Mouse (Mus musculus) gastrocnemius, adult 18-20 months (tissue): ENCODE data around the gene Rmi1. TPM values are rescaled to one million over a fixed set of nuclear protein-coding genes. Genes with fewer than 3 reads are reported as not detected.
"Not testable (repeated sequence)": the region's sequence is repeated elsewhere in the genome, so short reads cannot be mapped to it uniquely, and the experiment has no call there.

ENCODE experiments used
- DNase-seq: peaks from one replicate; pipeline ENCODE4 v3.0.0; 2021; ENCODE audit warnings: low spot score
- long read RNA-seq, 2 experiments: library from polyadenylated mRNA; stranded (forward); transcript quantifications; one replicate each; pipeline ENCODE4 v2.0.0; 2021
- total RNA-seq, 2 experiments: library from RNA; stranded (reverse); gene quantifications; 2 replicates each; pipeline ENCODE4 v1.2.3; 2021

The Rmi1 gene
- 1 to 10 TPM; 5.3 to 6.7 TPM for total RNA-seq
- long read RNA-seq, experiment 1, partial matches to known transcripts, result 0 of 7 reads
- long read RNA-seq, experiment 1, other reads (novel, unspliced or antisense), result 6 of 7 reads
- long read RNA-seq, experiment 2, partial matches to known transcripts, result 1 of 12 reads
- long read RNA-seq, experiment 2, other reads (novel, unspliced or antisense), result 6 of 12 reads

DNA sequence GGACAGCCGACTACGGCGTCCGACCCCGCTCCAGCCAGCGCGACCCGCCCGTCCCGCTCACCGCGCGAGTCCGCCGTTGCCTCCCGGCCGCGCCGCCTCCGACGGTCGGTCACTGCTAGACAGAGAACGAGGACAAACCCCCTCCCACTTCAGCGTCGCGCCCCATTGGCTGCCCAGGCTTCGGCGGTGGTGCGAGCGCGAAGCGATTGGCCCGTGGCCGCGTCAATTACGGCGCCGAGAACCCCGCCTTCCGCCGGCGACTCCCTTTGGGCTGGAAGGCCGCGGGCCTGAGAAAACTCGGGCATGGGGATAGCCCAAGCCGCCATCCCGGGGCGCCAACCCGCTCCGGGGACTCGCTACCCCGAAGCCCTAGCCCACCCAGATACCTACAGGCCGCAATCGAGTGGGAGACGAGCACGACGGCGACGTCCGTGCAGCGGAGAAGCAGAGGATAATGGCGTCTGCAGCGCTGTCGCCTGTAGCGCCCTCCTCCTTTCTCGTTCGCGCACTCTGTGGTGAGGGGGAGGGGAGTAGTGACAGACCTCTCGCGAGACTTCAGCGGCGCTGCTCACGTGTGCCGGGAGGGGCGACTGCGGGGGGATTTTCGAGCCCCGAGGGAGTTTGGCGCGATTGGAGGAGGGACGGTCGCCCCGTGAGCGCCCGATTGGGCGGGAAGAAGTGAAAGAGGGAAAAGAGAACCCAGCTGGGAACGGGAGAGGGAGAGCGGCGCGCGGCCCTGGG, at the start of gene Rmi1:
TSS of gene Rmi1 (plus strand) at position 246 of the 741 bp plus-strand sequence.
- DNase-seq, result peak; percentile 98

DNA sequence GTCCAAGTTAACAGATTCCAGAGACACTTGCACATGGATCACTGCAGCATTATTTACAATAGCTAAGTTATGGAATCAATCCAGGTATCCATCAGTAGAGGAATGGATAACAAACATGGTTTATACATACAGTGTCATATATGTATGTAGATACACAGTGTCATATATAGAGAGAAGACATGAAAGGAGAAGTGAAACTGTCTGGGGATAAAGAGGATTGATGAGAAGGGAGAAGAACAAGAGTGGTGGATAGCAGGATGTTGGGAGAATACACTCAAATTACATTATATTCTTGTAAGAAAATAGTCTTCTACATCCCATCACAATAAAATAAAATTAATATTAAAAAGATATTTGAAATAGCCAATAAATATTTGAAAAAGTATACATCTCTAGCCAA, 49.1 kb upstream of the Rmi1 start:
- no peak for DNase-seq

DNA sequence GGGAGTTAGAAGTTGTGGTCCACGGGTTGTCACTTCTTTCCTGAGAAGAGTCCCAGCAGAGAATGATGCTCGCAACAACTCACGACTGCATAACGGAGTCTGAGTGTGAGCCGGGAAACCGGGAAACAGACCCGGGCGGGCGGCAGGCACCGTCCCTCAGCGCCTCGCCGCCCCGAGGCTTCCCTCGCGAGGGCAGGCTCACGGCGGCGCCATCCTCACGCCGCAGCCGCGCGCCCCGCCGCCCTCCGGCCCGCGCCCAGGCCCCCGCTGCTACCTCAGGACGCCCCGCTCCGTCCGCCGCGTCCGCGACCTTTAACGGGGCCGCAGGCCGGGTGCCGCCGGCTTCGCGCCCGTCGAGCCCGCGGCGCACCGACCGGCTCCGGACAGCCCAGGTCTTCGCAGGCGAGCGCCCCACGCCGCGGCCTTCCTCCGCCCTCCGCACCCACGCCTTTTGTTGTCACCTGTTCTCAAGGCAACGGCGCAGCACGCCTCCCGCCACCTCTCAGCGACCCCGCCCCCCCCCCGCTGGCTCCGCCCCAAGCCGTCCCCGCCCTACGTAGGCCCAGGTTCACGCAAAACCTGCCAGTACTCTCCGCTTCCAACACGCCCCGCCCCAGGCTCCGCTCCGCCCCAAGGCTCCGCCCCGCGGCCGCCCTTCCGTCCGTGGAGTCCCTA, 43.3 kb upstream of the Rmi1 start, which contains the start of gene Kif27:
TSS of gene Kif27 (minus strand) at position 494 of the 675 bp plus-strand sequence.
- peak; percentile 74 for DNase-seq

DNA sequence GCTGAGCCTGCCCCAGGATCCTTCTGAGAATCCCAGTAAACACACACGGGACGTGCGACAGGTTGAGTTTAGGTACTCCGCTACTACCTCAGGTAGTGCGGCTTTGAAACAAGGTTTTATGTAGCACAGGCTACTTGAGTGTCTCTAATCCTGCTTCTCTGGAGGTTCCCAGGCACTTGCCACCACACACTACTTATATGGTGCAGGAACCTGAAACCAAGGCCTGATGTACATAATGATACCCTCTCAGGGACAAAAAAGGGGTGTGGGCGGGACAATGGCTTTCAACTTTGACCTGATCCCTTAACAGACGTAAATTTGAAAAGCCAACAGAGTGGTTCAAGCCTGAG, 42.8 kb upstream of the Rmi1 start:
- DNase-seq, result no peak

DNA sequence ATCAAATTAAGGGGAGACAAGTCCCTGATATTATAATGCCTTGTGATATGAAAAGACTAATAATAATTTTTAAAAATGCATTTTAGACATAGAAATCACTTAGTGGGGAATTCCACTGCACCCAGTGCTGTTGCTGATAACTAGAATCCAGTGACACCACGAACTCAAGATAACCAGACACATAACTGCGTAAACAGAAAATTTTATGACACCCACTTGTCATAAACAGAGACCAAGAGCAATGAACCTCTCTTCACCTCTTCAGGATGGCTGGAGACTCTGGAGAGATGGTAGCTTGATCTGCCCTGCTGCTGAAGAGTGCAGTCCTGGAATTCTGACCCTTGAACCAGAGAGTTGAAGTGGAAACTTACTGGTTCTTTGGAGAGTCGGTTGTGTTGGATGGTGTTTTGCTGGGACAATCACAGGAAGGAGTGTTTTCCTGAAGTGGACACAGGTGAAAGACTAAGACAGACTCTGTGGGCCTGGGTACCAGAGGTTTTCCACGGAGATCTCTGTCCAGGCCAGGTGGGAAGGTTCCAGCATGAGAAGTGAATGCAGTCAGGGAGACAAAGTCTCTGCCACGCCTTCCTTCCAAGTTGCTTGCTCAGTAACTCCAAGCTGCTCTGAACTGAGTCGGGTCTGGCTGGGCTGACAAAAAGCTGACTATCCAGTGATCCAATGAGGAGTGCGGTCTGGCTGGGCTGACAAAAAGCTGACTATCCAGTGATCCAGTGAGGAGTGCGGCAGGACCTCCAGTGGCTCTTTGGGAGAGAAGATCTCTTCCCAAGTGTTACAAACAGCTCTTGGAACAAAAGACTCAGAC, 37.5 kb upstream of the Rmi1 start:
- no peak for DNase-seq

DNA sequence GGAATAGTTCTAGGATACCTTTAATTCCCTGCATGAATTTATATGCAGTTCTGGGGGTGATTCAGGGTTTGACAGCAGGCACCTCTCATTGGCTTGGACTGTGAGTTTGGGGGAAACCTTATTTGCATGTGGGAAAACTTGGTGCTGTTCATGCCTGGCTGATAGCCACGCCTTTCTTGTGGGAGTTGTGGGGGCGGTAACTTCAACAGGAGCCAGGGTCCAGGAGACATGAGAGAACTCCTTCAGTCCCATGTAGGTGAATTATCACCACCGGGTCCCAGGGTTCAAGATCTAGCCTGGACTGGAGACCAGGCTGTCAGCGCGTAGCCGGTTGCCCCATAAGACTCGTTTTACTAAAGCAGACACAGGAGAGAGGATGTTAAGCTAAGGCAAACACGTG, 36.9 kb upstream of the Rmi1 start:
- not testable (repeated sequence) for DNase-seq

DNA sequence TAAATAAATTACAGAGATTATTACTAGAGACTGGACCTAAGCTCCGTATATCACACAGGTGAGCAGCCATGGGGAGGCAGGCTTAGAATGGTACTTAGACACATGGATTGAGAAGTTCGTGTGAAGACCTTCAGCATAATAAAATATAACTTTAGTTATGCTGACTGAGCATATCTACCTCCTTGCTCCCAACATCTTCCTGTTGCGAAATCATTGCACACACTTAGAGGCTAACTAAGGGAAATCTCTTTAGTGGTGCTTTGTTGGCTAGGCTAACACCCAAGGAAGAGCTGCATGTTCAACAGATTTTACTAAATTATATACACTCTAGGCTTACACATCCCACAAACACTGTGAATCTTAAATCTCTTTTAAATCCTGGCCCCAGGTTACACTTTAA, 35.7 kb upstream of the Rmi1 start:
- no peak for DNase-seq

DNA sequence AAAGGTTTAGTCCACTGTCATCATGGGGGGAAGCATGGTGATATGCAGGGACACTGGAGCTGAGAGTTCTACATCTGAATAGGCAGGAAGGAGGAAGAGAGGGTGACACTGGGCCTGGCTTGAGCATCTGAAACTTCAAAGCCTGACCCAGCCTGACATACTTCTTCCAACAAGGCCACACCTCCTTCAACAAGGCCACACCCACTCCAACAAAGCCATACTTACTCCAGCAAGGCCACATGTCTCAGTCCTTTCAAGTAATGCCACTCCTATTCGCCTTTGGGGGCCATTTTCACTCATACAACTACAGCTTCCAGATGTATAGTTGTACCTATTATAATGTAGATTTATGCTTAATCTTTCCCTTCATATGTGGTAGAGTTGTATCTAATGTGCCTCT, 34.4 kb upstream of the Rmi1 start:
- DNase-seq, result no peak

DNA sequence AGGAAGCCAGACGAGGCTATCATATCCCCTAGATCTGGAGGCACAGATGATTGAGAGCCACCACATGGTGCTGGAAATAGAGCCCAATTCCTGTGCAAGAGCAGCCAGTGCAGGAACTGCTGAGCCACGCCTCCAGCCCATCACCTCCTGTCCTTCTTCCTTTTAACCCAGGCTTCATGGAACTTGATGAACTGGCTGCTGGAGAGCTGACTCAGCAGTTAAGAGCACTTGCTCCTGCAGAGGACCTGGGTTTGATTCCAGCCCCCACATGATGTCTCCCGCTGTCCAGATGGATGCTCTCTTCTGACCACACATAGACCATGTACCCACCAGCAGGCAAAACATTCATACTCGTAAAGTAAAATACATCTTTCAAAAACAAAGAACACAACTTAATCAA, 33.2 kb upstream of the Rmi1 start:
- no peak for DNase-seq

DNA sequence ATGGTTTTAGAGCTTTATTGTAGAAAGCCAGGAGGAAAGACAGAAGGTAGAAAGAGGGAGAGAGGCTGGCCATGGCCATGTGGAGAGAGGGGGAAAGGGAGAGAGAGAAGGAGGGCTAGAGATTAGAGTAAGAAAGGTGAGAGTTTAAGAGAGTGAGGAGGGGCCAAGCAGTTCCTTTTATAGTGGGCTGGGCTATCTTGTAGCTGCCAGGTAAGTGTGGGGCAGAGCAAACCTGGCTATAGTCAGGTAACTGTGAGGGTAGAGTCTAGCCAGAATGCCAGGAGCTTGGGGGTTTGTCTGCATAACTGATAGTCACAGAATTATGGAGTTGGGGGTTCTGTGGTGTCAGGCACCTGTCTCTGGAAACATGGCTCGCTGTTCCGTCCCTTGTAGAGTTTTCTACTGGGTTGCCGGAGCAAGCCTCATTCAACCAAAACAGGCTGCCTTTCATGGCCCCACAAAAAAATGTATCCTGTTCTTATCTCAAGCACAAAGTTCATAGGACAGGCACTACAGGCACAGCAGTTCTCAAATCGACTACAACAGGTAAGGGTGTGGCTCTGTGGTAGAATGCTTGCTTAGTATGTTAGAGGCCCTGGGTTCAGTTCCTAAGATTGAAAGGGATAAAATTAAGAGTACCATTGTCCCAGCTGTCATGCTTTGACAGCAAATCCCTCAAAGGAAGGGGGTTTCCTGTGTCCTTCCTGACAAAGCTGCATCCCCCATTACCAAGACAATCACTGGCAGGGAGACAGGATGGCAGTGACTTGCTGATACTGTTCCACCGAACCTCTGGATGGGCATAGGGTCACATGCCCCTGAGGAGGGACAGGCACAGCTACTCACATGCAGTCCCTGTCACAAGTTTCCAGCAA, 29.5 kb upstream of the Rmi1 start:
- DNase-seq, result no peak

DNA sequence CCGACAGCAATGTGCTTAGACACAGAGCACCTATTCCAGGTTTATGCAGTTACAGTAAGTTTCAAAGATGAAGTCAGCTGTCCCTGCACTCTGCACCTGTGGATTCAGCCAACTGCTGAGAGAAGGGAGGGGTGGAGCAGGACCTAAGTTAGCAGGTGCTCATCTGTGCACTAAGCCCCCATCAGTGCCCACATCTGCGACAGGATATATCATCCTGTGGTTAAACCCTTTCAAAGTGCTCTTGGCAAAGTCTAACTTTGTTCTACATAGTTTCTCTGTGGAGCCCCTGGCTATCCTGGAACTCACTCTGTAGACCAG, 28.9 kb upstream of the Rmi1 start:
- no peak for DNase-seq

DNA sequence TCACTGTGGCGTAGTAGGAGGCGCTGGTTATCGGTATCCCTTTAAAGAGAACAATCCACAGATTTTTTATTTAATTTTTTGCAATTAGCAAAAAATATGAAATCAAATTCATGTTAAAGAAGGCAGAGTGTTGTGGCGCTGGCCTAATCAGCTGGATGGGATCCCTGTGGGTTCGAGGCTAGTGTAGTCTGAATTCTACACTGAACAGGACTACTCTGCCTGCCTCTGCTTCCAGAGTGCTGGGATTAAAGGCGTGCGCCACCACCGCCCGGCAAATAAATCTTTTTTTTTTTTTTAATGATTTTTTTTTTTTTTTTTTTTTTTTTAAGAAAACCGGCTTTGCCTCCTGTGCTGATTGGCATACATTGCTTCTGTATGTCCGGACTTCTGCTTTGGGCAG, 17.7 kb upstream of the Rmi1 start:
- DNase-seq, result no peak

DNA sequence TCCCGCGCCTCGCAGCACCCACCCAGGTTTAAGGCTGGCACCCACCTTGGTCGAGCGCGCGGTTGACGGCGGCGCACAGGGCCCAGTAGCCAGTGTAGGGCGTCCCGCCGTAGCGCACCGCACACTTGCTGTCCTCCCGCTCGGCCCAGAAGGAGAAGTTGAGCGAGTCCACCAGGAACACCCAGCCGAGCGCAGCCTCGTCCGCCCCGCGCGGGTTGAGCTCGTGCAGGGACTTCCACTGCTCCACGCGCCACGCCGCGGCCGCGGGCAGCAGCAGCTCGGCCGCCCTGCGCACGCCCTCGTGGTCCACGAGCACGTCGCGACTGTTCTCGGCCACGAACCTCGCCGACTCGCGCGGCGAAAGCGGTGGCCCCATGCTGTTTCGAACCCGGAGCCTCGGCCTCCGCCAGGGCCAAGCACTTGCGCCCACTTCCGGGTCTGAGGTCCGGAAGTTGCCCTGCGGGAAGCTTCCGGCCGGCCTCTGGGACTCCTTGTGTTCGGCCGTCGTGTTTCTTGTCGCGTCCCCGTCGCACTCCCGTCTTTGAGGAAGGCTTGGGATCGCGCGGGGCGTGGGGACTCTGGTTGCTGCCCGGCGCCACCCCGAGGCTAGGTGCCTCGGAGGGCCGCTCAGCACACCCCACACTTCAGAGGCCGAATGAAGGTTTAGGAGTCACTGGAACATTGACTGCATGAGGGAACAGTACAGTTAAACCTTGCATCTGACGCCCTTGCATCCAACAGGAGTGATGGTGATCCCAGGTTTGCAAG, 17.1 kb upstream of the Rmi1 start, which contains the start of gene 2210016F16Rik:
TSS of gene 2210016F16Rik (minus strand) at position 447 of the 768 bp plus-strand sequence.
- DNase-seq, result peak; percentile 50

DNA sequence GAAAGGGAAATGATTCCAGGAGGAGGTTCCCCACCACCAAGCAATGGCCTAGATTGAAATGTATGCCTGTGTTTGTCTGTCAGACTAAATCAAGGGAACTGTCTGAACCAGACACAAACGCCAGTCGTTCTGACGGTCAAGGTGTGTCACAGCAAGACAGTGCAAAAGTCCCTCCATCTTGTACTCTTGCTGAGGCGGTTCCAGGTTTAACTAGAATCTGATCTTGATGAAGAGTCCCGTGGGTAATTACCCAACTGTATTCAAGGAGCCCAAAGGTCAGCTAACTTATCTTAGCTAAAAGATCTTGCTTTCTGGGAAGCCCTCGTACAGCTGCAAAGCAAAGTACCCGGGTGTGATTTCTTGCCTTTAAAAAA, 16.5 kb upstream of the Rmi1 start:
- no peak for DNase-seq

DNA sequence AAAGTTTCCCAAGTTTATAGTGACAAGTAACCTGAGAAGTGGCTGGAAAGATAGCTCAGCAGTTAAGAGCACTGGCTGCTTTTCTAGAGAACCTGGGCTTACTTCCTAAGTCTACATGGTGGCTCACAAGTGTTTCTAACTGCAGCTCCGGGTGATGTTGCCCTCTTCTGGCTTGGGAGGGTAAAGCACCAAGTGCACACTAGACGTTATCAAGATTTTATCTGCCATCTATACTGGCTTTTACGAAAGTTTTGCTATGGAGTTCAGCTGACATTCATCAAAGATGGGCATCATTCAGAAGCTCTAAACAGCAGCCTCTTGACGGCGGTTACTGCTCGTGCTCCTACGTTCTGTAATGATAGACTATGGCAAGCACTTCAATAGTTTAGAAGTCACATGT, 14.1 kb upstream of the Rmi1 start:
- peak; percentile 77 for DNase-seq

DNA sequence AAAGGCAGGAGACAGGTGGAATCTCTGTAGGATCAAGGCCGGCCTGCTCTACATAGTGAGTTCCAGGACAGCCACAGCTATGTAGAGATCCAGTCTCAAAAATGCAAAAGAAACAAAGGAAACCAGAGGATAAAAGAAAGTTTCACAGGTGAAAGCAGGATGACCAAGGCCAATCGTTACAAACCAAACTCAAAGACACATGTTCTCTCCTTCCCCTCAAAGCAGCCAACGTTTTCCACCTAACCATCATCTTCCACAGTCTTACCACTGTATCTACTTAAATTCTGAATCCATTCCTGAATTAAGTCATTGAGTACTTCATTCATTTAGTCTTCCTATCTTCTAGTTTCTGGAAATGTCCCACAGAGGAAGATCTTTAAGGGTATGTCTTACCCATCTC, 13.7 kb upstream of the Rmi1 start:
- no peak for DNase-seq

DNA sequence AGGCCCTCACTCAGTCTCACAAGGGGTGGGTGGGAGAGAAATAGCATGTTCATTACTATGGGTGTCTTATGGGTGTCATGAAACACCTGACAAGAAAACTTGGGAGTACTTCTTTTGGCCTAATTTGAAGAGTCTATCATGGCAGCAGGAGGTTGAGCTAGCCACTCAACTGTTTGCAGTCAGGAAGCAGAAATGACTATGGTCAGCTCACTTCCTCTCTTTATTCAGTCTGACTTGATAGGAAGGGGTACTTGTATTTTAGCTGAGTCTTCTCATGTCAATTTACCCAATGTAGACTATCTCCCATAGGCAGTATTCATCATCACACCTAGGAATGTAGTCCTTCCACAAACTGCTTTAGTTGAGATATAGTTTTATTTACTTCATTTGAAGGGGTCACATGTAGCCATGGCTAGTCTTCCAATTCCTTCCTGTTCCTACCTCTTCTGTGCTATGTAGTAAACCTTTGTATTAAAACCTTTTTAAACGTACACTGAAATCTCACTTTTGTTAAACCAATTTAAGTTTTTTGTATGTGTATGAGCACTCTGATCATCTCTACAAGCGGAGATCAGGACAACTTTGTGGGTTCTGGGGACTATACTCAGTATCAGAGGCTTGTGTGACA, 12.6 kb upstream of the Rmi1 start:
- no peak for DNase-seq

DNA sequence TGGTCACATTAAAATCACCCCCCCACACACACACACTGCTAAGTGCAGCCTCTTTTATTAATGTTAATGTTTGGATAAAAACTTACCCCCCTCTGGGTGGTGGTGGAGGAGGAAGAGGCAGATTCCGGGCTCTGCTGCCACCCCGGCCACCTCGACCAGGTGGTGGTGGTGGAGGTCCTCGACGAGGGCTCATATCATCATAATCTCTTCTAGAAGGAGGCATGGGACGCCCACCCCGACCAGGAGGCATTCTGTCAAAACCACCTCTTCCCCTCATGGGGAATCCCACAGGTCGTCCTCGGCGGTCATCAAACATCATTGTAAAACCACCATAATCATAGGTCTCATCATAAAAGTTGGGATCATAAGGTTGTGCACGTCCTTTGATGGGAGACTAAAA, 7.7 kb upstream of the Rmi1 start:
- DNase-seq, result not testable (repeated sequence)

DNA sequence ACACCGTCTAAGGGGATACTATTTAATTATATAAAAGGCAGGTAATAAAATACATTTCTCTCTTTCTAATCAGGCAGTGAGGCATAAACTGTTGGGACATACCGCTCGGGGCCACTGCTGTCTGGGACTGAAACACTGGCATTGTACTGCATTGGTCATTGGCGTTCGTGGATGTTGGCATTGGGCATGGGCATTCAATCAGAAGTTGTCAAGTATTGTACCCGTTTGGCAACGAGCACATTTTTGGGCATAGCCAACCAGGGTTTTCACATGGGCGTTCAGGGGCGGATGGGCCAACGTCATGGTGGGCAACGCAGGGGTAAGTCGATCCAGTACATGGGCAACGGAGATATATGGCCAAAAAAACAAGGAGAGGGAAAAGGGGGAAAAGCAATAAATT, 4.4 kb upstream of the Rmi1 start:
- DNase-seq, result no peak

DNA sequence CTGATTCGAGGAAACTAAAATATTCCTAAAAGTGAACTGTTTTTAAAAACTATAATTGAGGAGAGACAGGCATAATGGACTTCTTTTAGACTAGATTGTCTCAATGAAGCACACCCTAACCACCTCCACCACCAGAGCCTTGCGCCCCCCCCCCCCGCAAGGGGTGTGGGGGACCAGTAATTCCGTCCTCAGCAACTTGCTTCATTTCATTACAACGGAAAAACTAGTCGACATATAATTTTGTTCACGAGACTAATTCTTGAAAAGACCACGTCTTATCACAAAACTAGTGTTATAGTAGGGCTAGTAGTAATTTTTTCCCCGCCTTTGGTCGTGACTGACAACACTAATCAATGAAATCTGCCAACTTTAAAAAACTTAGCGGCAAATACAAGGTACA, 1.5 kb upstream of the Rmi1 start:
- no peak for DNase-seq
